Mouse (Mus musculus) kidney, embryonic 16.5 days (tissue): ENCODE measurements around the gene Tfcp2. TPM values are rescaled to one million over a fixed set of nuclear protein-coding genes. Genes with fewer than 3 reads are reported as not detected.
A peak's percentile ranks its signal among the peaks of the same experiment; 100 is the strongest.

ENCODE experiments used
- ATAC-seq: fragments of 200-750 bp; cut with Nextera tagmentation; 2 replicates; pipeline ENCODE4 v1.8.0; 2017; ENCODE audit warnings: moderate TSS enrichment; ENCODE audit not compliant: low FRiP score, low TSS enrichment
- H3K27ac ChIP-seq: fragments of 300-500 bp; sonication (generic); 2 replicates; pipeline ENCODE4 v1.5.1; 2014; ENCODE audit warnings: low read length
- H3K27me3 ChIP-seq: fragments of 300-500 bp; sonication (generic); 2 replicates; pipeline ENCODE4 v1.6.1; 2014; ENCODE audit warnings: low read length, control low read depth, mixed read lengths; ENCODE audit not compliant: insufficient read depth
- H3K36me3 ChIP-seq: fragments of 300-500 bp; sonication (generic); 2 replicates; pipeline ENCODE4 v1.6.1; 2014; ENCODE audit warnings: low read length, control low read depth, mixed read lengths; ENCODE audit not compliant: insufficient read depth
- H3K4me1 ChIP-seq: fragments of 300-500 bp; sonication (generic); 2 replicates; pipeline ENCODE4 v1.6.1; 2014; ENCODE audit warnings: low read length, control low read depth, mixed read lengths; ENCODE audit not compliant: insufficient read depth
- H3K4me2 ChIP-seq: fragments of 300-500 bp; sonication (generic); replicated peaks from 2 replicates; pipeline ENCODE4 v1.6.1; 2014; ENCODE audit warnings: low read depth, low read length
- H3K4me3 ChIP-seq: fragments of 300-500 bp; sonication (generic); 2 replicates; pipeline ENCODE4 v1.5.1; 2014; ENCODE audit warnings: mild to moderate bottlenecking, low read length
- H3K9ac ChIP-seq: fragments of 300-500 bp; sonication (generic); replicated peaks from 2 replicates; pipeline ENCODE4 v1.6.1; 2014; ENCODE audit warnings: low read length
- H3K9me3 ChIP-seq: fragments of 300-500 bp; sonication (generic); 2 replicates; pipeline ENCODE4 v1.6.1; 2016; ENCODE audit warnings: low read length, control low read depth
- WGBS: fragments of 180-500 bp; shearing (Covaris S2); extraction: QIAGEN DNeasy Blood & Tissue Kit; methylation state at CpG from one replicate; pipeline ENCODE4 v1.1.7; 2014; 5-methylcytosine and 5-hydroxymethylcytosine counted together
- polyA plus RNA-seq: library from polyadenylated mRNA; unstranded; fragments of >200 nt; fragmentation: Nextera tagmentation; extraction: Ambion mirVana; gene quantifications from 2 replicates; pipeline ENCODE4 v1.2.1, GENCODE M21; 2015

Gene Tfcp2
- polyA plus RNA-seq, result 37.5 and 37.8 TPM in 2 replicates

- peak; percentile 100 for ATAC-seq
- Histone ChIP-seq H3K36me3 (peaks cover 12% of the 10 kb centered on the region), H3K4me3 (peak within 1 kb of the TSS; percentile 85), H3K4me2 (peak within 1 kb of the TSS; percentile 82), H3K27ac (peak within 1 kb of the TSS; percentile 96), H3K27me3 (no peaks in the 10 kb centered on the region), H3K9me3 (no peaks in the 10 kb centered on the region), H3K4me1 (peaks cover 12% of the 10 kb centered on the region), H3K9ac (peak within 1 kb of the TSS; percentile 86)
- WGBS, result under 1% methylated on average over 84 of the region's 84 CpGs
Observed at GRCm38 (mm10) chr15:100551326-100552307, at the start of gene Tfcp2. Gene Tfcp2, minus strand, starts transcription at chr15:100552008.

GRCm38 (mm10) chr15:100600696-100601272, 49.0 kb upstream of the Tfcp2 start:
- H3K27me3 ChIP-seq, result 0 out of 2 replicates have a peak, but pooled peaks cover 4% of the 10 kb centered on the region
- H3K4me2 ChIP-seq, result peak overlapping the region; percentile 89
- peak overlapping the region; percentile 14; the same call in 1 of the 2 replicates for H3K27ac ChIP-seq
- peaks cover 39% of the 10 kb centered on the region for H3K4me1 ChIP-seq
- H3K36me3 ChIP-seq, result no peaks in the 10 kb centered on the region
- ATAC-seq, result no peak
- 23% methylated on average over 21 of the region's 21 CpGs for WGBS
- H3K9me3 ChIP-seq, result no peaks in the 10 kb centered on the region
- H3K9ac ChIP-seq, result peak overlapping the region; percentile 94; the same call in 1 of the 2 replicates
- peak overlapping the region; percentile 84 for H3K4me3 ChIP-seq

- H3K4me3 ChIP-seq, result peak overlapping the region; percentile 84
- WGBS, result 2% methylated on average over 23 of the region's 35 CpGs
- 0 out of 2 replicates have a peak, but pooled peaks cover 4% of the 10 kb centered on the region for H3K27me3 ChIP-seq
- peak overlapping the region; percentile 89 for H3K4me2 ChIP-seq
- H3K27ac ChIP-seq, result peak overlapping the region; percentile 81
- no peaks in the 10 kb centered on the region for H3K36me3 ChIP-seq
- H3K9ac ChIP-seq, result peak overlapping the region; percentile 94
- H3K9me3 ChIP-seq, result no peaks in the 10 kb centered on the region
- peak; percentile 60 for ATAC-seq
- H3K4me1 ChIP-seq, result peaks cover 36% of the 10 kb centered on the region
Observed at GRCm38 (mm10) chr15:100600047-100600695, 48.4 kb upstream of the Tfcp2 start.

- Histone ChIP-seq H3K27me3 (0 out of 2 replicates have a peak, but pooled peaks cover 4% of the 10 kb centered on the region), H3K27ac (peak within 1 kb of the TSS; percentile 81), H3K4me2 (peak within 1 kb of the TSS; percentile 89), H3K36me3 (no peaks in the 10 kb centered on the region), H3K9ac (peak within 1 kb of the TSS; percentile 94), H3K4me3 (peak within 1 kb of the TSS; percentile 84), H3K4me1 (peaks cover 30% of the 10 kb centered on the region), H3K9me3 (no peaks in the 10 kb centered on the region)
- ATAC-seq, result peak; percentile 76
- WGBS, result under 1% methylated on average over 48 of the region's 76 CpGs
Observed at GRCm38 (mm10) chr15:100599276-100600046, 47.7 kb upstream of the Tfcp2 start, which contains the start of gene Pou6f1. Gene Pou6f1, minus strand, starts transcription at chr15:100599984.

- no peak for ATAC-seq
- Histone ChIP-seq H3K4me3 (peak overlapping the region; percentile 84), H3K36me3 (no peaks in the 10 kb centered on the region), H3K4me2 (peak overlapping the region; percentile 89), H3K4me1 (peaks cover 28% of the 10 kb centered on the region), H3K9ac (peak overlapping the region; percentile 94), H3K27me3 (0 out of 2 replicates have a peak, but pooled peaks cover 4% of the 10 kb centered on the region), H3K9me3 (no peaks in the 10 kb centered on the region), H3K27ac (peak overlapping the region; percentile 81; the same call in 1 of the 2 replicates)
- WGBS, result under 1% methylated on average over 12 of the region's 12 CpGs
Observed at GRCm38 (mm10) chr15:100598883-100599275, 47.1 kb upstream of the Tfcp2 start.

- Histone ChIP-seq H3K27ac (peak overlapping the region; percentile 81; the same call in 1 of the 2 replicates), H3K36me3 (no peaks in the 10 kb centered on the region), H3K9ac (peak overlapping the region; percentile 94), H3K27me3 (0 out of 2 replicates have a peak, but pooled peaks cover 4% of the 10 kb centered on the region), H3K4me3 (peak overlapping the region; percentile 84), H3K9me3 (no peaks in the 10 kb centered on the region), H3K4me1 (peaks cover 24% of the 10 kb centered on the region), H3K4me2 (peak overlapping the region; percentile 89)
- 18% methylated on average over 9 of the region's 9 CpGs for WGBS
- no peak for ATAC-seq
Observed at GRCm38 (mm10) chr15:100598287-100598882, 46.6 kb upstream of the Tfcp2 start.

- Histone ChIP-seq H3K4me2 (no peak overlapping the region), H3K4me3 (no peak overlapping the region), H3K36me3 (peaks cover 6% of the 10 kb centered on the region; the same call in 1 of the 2 replicates), H3K9me3 (no peaks in the 10 kb centered on the region), H3K27me3 (no peaks in the 10 kb centered on the region), H3K4me1 (no peaks in the 10 kb centered on the region), H3K9ac (no peak overlapping the region), H3K27ac (no peak overlapping the region)
- ATAC-seq, result no peak
- WGBS, result 77% methylated on average over 6 of the region's 6 CpGs
Observed at GRCm38 (mm10) chr15:100592817-100593216, 41.0 kb upstream of the Tfcp2 start.

- Histone ChIP-seq H3K27me3 (no peaks in the 10 kb centered on the region), H3K4me1 (no peaks in the 10 kb centered on the region), H3K4me3 (no peak overlapping the region), H3K36me3 (peaks cover 17% of the 10 kb centered on the region; the same call in 1 of the 2 replicates), H3K9me3 (no peaks in the 10 kb centered on the region), H3K27ac (no peak overlapping the region), H3K9ac (no peak overlapping the region), H3K4me2 (no peak overlapping the region)
- 70% methylated on average over 8 of the region's 8 CpGs for WGBS
- no peak for ATAC-seq
Observed at GRCm38 (mm10) chr15:100590436-100590835, 38.6 kb upstream of the Tfcp2 start.
